7 mouse cellular contexts compared by ENCODE assay signal in the genomic region with DNA sequence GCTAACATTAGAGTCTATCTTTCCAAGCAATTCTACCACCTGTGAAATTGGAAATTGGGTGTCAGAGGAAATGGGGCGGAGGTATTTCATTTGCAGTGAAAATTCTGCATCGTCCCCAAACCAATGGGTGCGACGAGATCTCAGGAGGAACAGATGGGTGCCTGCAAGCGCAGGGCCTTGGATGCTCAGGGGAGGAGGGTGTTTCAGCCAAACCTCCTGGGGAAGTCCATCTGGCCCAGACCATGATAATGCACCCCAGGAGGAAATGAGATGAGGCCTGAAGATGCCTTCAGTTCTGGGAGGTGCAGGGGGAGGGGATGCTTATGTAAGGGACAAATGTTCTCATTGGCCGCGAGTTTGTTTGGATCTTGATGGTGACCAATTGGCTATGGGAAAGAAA.
"Had no signal": no experiment of that assay in that cellular context is flagged by ENCODE, and none has a peak within 500 bp of the region (broad histone marks: within the 10 kb centered on the region; RNA-seq: fewer than 3 reads in every experiment).

No protein-coding gene starts in this region.

- ATAC-seq: lung, postnatal 0 days; midbrain, embryonic 13.5 days had no signal

- DNase-seq: lung, adult 2 months; lung, postnatal 36 days; right cerebral cortex, adult 18-20 months; right cerebral cortex, postnatal 25 days; thymus, postnatal 4 days had no signal
